Mouse (Mus musculus): ENCODE results near the gene Mcm2.

- TF ChIP-seq CTCF (IDR thresholded peaks at IDR 0.05; ENCODE audit: control insufficient read depth, insufficient read depth, low read length) = no peak
- TF ChIP-seq POLR2A (IDR thresholded peaks at IDR 0.05; ENCODE audit: borderline replicate concordance, control insufficient read depth, low read depth, low read length) = no peak
These were observed 44.0 kb upstream of the Mcm2 start for GRCm38 (mm10) chr6:88942595-88942994.
